In genomic region chr7:105650639-105651435, GRCm38 (mm10) we compare ENCODE assay signal across 8 mouse cellular contexts. TPM values are rescaled to one million over a fixed set of nuclear protein-coding genes. Genes with fewer than 3 reads are reported as not detected.
A peak's percentile ranks its signal among the peaks of the same experiment; 100 is the strongest.
DNase-seq lines count a peak whose midpoint lies in the region; ATAC-seq lines count a peak whose summit lies in the region.

TSS of gene Dnhd1 (plus strand) at chr7:105650827.

- peak within 1 kb of the TSS; percentile 38; the same call in 1 of the 2 replicates for H3K9ac ChIP-seq in forebrain, embryonic 13.5 days

- H3K4me1 ChIP-seq in forebrain, embryonic 13.5 days, result peaks cover 9% of the 10 kb centered on the region; the same call in 1 of the 2 replicates

- no peaks in the 10 kb centered on the region for H3K9me3 ChIP-seq in forebrain, embryonic 13.5 days (replicated peaks)

- ATAC-seq in forebrain, embryonic 13.5 days, result peak; percentile 93

- H3K27ac ChIP-seq in forebrain, embryonic 13.5 days, result no peak within 1 kb of the TSS

- H3K27me3 ChIP-seq in forebrain, embryonic 13.5 days, result no peaks in the 10 kb centered on the region

- no peaks in the 10 kb centered on the region for H3K36me3 ChIP-seq in forebrain, embryonic 13.5 days (ENCODE audit: poor library complexity, severe bottlenecking)

- H3K4me3 ChIP-seq in forebrain, embryonic 13.5 days, result peak within 1 kb of the TSS; percentile 36

- 2% methylated on average over 17 of the region's 17 CpGs for WGBS in forebrain, embryonic 13.5 days

- intact Hi-C loops in heart, postnatal 14 days (cut with DNase I), result loop anchor here (2.0 kb wide), 1 partner anchor 100 kb away; no protein-coding TSS in a partner anchor

- peak within 1 kb of the TSS; percentile 61 for H3K4me2 ChIP-seq in forebrain, embryonic 13.5 days

- DNase-seq in Muller cell, postnatal 12 days (ENCODE audit: inconsistent ontology term), result peak; percentile 88
- DNase-seq in cerebellum, adult 11-12 months, result peak; percentile 76
- peak; percentile 76 to 77 for DNase-seq in heart, postnatal 14 days
- peak; percentile 80 to 89 for DNase-seq in kidney, postnatal 4 days
- DNase-seq in lung, postnatal 25 days (ENCODE audit: low spot score), result peak; percentile 86
- DNase-seq in ovary, postnatal 36 days (ENCODE audit: low spot score), result peak; percentile 75
- DNase-seq in urinary bladder, adult 2 months (ENCODE audit: low spot score), result peak; percentile 58

RNA-seq across cellular contexts. Expression of gene Dnhd1, which starts in this region (rescaled TPM):
- polyA plus RNA-seq in forebrain, embryonic 13.5 days (2015; fragmentation: Nextera tagmentation; extraction: Ambion mirVana), result 0.98 and 1.0 TPM in 2 replicates
- under 1 TPM; 0.67 to 0.76 TPM for total RNA-seq in heart, postnatal 14 days (2021)
- polyA plus RNA-seq in urinary bladder, adult 2 months (2012; rRNA removed), result 5.1 and 5.5 TPM in 2 replicates

Comparison
In these comparisons a context has a peak if more than half of its experiments do, and no peak if none do; other contexts are left out.
1. Peak in DNase-seq in heart, postnatal 14 days; RNA of the gene not detected or under 1 TPM.